Mouse (Mus musculus) E14TG2a.4 (cell line): ENCODE results near the gene Pold2.

ENCODE experiments used
- CTCF ChIP-seq: conservative IDR thresholded peaks from 2 replicates; pipeline ENCODE4 v1.5.1; 2014; ENCODE audit warnings: low read length
- POU5F1 ChIP-seq: IDR thresholded peaks from 2 replicates; pipeline ENCODE4 v1.6.1; 2014; ENCODE audit warnings: low read length, borderline replicate concordance

DNA sequence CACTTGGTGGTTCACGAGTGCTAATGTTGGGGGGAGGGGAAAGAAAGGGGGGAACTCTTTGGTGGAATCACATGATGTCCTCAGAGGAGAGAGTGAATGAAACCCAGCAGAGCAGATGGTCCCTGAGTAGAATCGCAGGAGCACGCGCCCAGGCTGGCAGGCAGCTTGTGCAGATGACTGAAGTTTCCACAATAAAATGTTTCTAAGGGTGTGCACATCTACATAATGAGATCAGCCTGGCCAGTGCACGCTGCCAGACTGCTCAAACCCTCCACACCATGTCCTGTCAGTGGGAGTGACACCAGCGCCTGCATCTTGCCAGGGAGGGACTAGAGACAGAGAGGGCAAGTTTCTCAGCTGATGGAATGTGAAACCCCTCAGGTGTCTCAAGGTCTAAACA lies 29.4 kb downstream of the Pold2 start:
- no peak for TF ChIP-seq CTCF
- no peak for TF ChIP-seq POU5F1
